Mouse (Mus musculus) heart, adult 2 months (tissue): ENCODE results near the gene Gfra1. TPM values are rescaled to one million over a fixed set of nuclear protein-coding genes. Genes with fewer than 3 reads are reported as not detected.

Source experiments
- DNase-seq, 2 experiments: peaks; one replicate each; pipeline ENCODE4 v3.0.0; 2021
- H3K27ac ChIP-seq: fragments of 200-600 bp; 2 replicates; pipeline ENCODE4 v1.8.1; 2022
- H3K27me3 ChIP-seq: fragments of 200-500 bp; 2 replicates; pipeline ENCODE4 v1.6.1; 2012; ENCODE audit warnings: mild to moderate bottlenecking, low read length, inconsistent platforms, mixed read lengths; ENCODE audit not compliant: control insufficient read depth, insufficient read depth
- H3K36me3 ChIP-seq: fragments of 200-500 bp; 2 replicates; pipeline ENCODE4 v1.6.1; 2012; ENCODE audit warnings: low read length, inconsistent platforms; ENCODE audit not compliant: control insufficient read depth, insufficient read depth
- H3K4me1 ChIP-seq: fragments of 200-500 bp; 2 replicates; pipeline ENCODE4 v1.6.1; 2011; ENCODE audit warnings: low read length; ENCODE audit not compliant: control insufficient read depth, insufficient read depth
- H3K4me3 ChIP-seq: fragments of 200-600 bp; 2 replicates; pipeline ENCODE4 v1.8.1; 2022
- H3K79me2 ChIP-seq: fragments of 200-500 bp; replicated peaks from 2 replicates; pipeline ENCODE4 v1.6.1; 2012; ENCODE audit warnings: mild to moderate bottlenecking, inconsistent platforms, low read length, moderate library complexity, mixed read lengths; ENCODE audit not compliant: control insufficient read depth, insufficient read depth
- H3K9ac ChIP-seq: fragments of 200-500 bp; 2 replicates; pipeline ENCODE4 v1.6.1; 2012; ENCODE audit warnings: low read depth, mild to moderate bottlenecking, control low read depth, inconsistent platforms, low read length, mixed read lengths
- CTCF ChIP-seq: fragments of 200-600 bp; IDR thresholded peaks from 2 replicates; pipeline ENCODE4 v1.8.1; 2022; ENCODE audit warnings: antibody characterized with exemption, mild to moderate bottlenecking, moderate library complexity
- EP300 ChIP-seq: fragments of 200-500 bp; IDR thresholded peaks from 2 replicates; pipeline ENCODE4 v1.6.1; 2011; ENCODE audit warnings: low read depth, low read length, control low read depth; ENCODE audit not compliant: insufficient read depth
- POLR2A ChIP-seq: fragments of 200-500 bp; IDR thresholded peaks from 2 replicates; pipeline ENCODE4 v1.6.1; 2011; ENCODE audit warnings: mild to moderate bottlenecking, low read depth, low read length, control low read depth; ENCODE audit not compliant: insufficient read depth
- WGBS: fragments of 180-500 bp; shearing (Covaris S2); methylation state at CpG from one replicate; pipeline ENCODE4 v1.1.7; 2018; 5-methylcytosine and 5-hydroxymethylcytosine counted together
- intact Hi-C: fragments of 180-260 bp; cut with DNase I; formaldehyde crosslinking; loops from one replicate; pipeline ENCODE4 v1.15.1; 2025
- polyA plus RNA-seq: library from polyadenylated mRNA; depleted of rRNA; stranded (reverse); fragments of >200 nt; gene quantifications from 2 replicates; pipeline ENCODE4 v1.2.3, GENCODE M21; 2012
- total RNA-seq, 2 experiments: library from RNA; stranded (reverse); gene quantifications; 2 replicates each; pipeline ENCODE4 v1.2.3; 2021

Gfra1 gene
- total and polyA plus RNA-seq, 3 experiments = 2.3 to 5.4 (median 4.1) TPM

DNA sequence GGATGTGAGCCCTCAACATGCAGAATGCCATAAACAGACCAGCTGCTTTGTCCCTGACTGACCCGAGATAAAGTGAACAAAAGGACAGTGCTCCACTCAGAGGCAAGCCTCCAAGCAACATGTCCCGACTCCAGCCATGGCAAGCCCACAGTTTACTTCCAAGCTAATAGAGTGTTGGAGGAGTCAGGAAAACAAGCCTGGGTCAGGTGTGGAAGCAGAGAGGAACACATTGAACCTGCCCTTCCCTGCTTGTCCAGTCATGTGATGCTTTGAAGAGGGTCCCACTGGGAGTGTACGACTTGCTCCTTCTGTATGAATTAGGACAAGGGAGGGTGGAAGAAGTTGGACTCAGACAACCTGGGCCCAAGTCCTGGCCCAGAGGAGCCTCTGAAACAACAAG, 72.4 kb downstream of the Gfra1 start:
- no peak for TF ChIP-seq CTCF
- no peak for TF ChIP-seq EP300
- no peak for TF ChIP-seq POLR2A
- Histone ChIP-seq H3K36me3 (no peaks in the 10 kb centered on the region), H3K4me3 (no peak overlapping the region), H3K27me3 (no peaks in the 10 kb centered on the region), H3K27ac (no peak overlapping the region), H3K4me1 (peaks cover 1% of the 10 kb centered on the region; the same call in 1 of the 2 replicates), H3K79me2 (no peaks in the 10 kb centered on the region), H3K9ac (no peak overlapping the region)
- WGBS = 36% methylated on average over 3 of the region's 3 CpGs
- DNase-seq = peak in 1 of 2 experiments; percentile 15
- intact Hi-C loops = no loop called here

DNA sequence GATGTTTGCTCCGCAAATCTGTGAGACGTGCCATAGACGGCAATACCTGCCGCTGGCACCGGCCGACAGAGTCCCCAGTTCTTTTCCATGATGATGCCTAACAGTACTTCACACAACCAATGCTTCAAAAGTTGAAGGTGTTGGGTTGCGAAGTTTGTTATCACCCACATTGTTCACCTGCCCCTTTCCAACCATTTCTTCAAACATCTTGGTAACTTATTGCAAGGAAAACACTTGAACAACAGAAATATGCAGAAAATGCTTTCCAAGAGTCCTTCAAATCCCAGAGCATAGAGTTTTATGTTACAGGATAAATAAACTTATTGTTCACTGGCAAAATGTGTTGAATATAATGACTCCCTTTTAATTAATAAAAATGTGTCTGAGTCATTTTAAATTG, 73.2 kb downstream of the Gfra1 start:
- intact Hi-C loops = no loop called here
- H3K36me3 ChIP-seq = no peaks in the 10 kb centered on the region

DNA sequence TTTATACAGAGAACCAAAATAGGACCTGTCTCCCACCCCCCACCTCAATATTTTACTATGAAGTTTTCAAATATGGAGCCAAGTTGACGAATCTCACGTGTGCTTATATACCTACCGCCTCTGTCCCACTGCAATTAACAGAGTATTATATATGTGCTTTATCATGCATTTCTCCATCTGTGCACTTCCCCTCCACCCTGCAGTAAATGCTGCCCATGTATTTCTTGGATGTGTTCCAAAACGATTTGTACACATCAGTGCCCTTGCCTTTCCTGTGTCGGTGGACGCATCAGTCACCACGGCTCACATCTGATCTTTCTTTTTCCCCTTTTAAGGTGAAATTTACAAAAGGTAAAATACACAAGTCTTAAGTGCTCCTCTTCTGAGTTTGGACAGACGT, 77.7 kb downstream of the Gfra1 start:
- intact Hi-C loops = no loop called here
- TF ChIP-seq CTCF = no peak
- no peak for TF ChIP-seq EP300
- TF ChIP-seq POLR2A = no peak
- DNase-seq = no peak
- H3K9ac ChIP-seq = no peak overlapping the region
- WGBS = 50% methylated on average over 8 of the region's 8 CpGs
- H3K27ac ChIP-seq = no peak overlapping the region
- H3K4me1 ChIP-seq = no peaks in the 10 kb centered on the region
- H3K36me3 ChIP-seq = no peaks in the 10 kb centered on the region
- H3K4me3 ChIP-seq = no peak overlapping the region
- no peaks in the 10 kb centered on the region for H3K79me2 ChIP-seq
- H3K27me3 ChIP-seq = no peaks in the 10 kb centered on the region

More for the DNA sequence above, 73.2 kb downstream of the Gfra1 start:
- peaks cover 1% of the 10 kb centered on the region; the same call in 1 of the 2 replicates for H3K4me1 ChIP-seq
- no peak overlapping the region for H3K4me3 ChIP-seq
- no peaks in the 10 kb centered on the region for H3K27me3 ChIP-seq
- H3K27ac ChIP-seq = no peak overlapping the region
- H3K79me2 ChIP-seq = no peaks in the 10 kb centered on the region
- no peak for DNase-seq
- no peak overlapping the region for H3K9ac ChIP-seq
- 96% methylated on average over 7 of the region's 7 CpGs for WGBS
- TF ChIP-seq POLR2A (no peak), EP300 (no peak), CTCF (no peak)

DNA sequence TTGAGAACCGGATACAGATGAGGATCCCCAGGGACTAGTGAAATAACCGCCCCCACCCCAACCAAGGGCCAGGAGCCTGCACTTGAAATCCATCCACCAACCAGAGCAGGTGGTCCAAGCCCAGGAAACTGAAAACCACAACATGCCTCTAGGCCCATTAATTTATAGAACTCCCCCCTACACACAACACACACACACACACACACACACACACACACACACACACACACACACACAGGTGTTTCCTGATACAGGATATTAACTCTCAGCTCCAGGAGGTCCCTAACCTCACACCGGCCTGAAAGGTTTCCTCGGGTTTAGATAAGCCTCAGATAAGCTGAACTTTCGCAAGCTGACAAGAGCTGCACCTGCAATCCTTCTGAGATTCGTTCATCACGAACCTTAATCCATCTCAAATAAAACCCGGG, 79.0 kb downstream of the Gfra1 start:
- WGBS = 56% methylated on average over 8 of the region's 8 CpGs
- intact Hi-C loops = no loop called here
- no peak for DNase-seq
- Histone ChIP-seq H3K27ac (no peak overlapping the region), H3K27me3 (no peaks in the 10 kb centered on the region), H3K36me3 (no peaks in the 10 kb centered on the region), H3K79me2 (no peaks in the 10 kb centered on the region), H3K9ac (no peak overlapping the region), H3K4me1 (peaks cover 1% of the 10 kb centered on the region; the same call in 1 of the 2 replicates), H3K4me3 (no peak overlapping the region)
- TF ChIP-seq EP300 = no peak
- TF ChIP-seq CTCF = no peak
- no peak for TF ChIP-seq POLR2A

DNA sequence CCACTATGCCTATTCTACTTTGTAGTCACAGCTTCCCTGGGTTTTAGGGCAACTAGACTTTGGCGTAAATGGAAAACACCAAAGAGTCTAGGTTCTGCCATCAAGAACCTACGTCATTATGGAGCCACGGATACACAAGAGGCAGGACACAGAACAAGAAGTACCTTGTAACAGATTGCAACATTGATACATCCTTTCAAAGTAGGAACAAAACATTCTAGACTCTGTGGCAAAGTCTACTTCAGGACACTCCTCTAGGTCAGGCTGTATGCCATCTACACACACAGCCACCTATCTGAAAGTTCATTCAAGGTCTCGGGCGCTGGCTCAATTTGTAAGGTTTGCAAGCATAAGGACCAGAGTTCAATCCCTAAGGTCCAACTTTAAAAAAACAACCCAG, 81.1 kb downstream of the Gfra1 start:
- peaks cover 1% of the 10 kb centered on the region; the same call in 1 of the 2 replicates for H3K4me1 ChIP-seq
- no peaks in the 10 kb centered on the region for H3K79me2 ChIP-seq
- no peak overlapping the region for H3K27ac ChIP-seq
- no peak overlapping the region for H3K4me3 ChIP-seq
- H3K9ac ChIP-seq = no peak overlapping the region
- no peak for DNase-seq
- no peak for TF ChIP-seq POLR2A
- TF ChIP-seq EP300 = no peak
- no peak for TF ChIP-seq CTCF
- 94% methylated on average over 5 of the region's 5 CpGs for WGBS
- H3K36me3 ChIP-seq = no peaks in the 10 kb centered on the region
- H3K27me3 ChIP-seq = no peaks in the 10 kb centered on the region
- intact Hi-C loops = no loop called here

DNA sequence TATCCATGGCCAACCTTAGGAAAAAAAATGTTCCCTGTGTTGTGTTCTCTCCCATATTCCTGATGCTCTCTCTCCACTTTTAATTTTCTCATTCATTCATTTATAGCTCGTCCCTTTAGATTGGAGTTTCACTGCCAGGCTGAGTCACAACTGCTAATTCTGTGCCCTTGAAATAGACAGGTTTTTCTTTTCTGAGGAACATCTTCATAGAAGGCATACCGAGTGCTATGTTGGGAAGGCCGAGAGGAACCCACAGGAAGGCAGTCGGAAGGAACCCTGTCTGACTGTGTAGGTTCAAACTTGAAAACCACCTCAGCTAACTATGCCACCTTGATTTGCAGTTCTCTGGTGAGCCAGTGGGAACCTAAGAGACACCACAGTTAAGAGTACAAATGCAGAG, 81.6 kb downstream of the Gfra1 start:
- TF ChIP-seq CTCF (no peak), EP300 (no peak), POLR2A (no peak)
- WGBS = 91% methylated on average over 4 of the region's 4 CpGs
- intact Hi-C loops = no loop called here

More for the DNA sequence above, 81.6 kb downstream of the Gfra1 start:
- H3K4me1 ChIP-seq = peaks cover 1% of the 10 kb centered on the region; the same call in 1 of the 2 replicates
- no peak overlapping the region for H3K27ac ChIP-seq
- no peak overlapping the region for H3K9ac ChIP-seq
- no peak overlapping the region for H3K4me3 ChIP-seq
- no peaks in the 10 kb centered on the region for H3K27me3 ChIP-seq
- DNase-seq = no peak
- H3K79me2 ChIP-seq = no peaks in the 10 kb centered on the region
- H3K36me3 ChIP-seq = no peaks in the 10 kb centered on the region
